Mouse (Mus musculus) v-Abl transformed pro-B cells (cell line): Measurements from ENCODE around the gene Irf5.

ENCODE experiments used
- in situ Hi-C, 2 experiments: fragments of 400-800 bp; cut with MboI; formaldehyde crosslinking; loops; one replicate each; pipeline ENCODE4 v1.15.1; 2025; ENCODE audit not compliant: unreplicated experiment in 2 of 2

Gene Irf5

GRCm38 (mm10) chr6:29580770-29581169 is 54.3 kb downstream of the Irf5 start:
- in situ Hi-C loops = no loop called here

- in situ Hi-C loops = no loop called here
Measured at GRCm38 (mm10) chr6:29581202-29581601, 54.8 kb downstream of the Irf5 start.
